Mouse (Mus musculus) c-Kit-positive CD71-negative TER-119-negative erythroid progenitor cells, embryonic 14.5 days (primary cell): ENCODE measurements around the gene Akap13.

Experiments used
- DNase-seq: peaks from one replicate; pipeline ENCODE4 v3.0.0-alpha.2; 2013; ENCODE audit warnings: low read depth

Gene Akap13

DNA sequence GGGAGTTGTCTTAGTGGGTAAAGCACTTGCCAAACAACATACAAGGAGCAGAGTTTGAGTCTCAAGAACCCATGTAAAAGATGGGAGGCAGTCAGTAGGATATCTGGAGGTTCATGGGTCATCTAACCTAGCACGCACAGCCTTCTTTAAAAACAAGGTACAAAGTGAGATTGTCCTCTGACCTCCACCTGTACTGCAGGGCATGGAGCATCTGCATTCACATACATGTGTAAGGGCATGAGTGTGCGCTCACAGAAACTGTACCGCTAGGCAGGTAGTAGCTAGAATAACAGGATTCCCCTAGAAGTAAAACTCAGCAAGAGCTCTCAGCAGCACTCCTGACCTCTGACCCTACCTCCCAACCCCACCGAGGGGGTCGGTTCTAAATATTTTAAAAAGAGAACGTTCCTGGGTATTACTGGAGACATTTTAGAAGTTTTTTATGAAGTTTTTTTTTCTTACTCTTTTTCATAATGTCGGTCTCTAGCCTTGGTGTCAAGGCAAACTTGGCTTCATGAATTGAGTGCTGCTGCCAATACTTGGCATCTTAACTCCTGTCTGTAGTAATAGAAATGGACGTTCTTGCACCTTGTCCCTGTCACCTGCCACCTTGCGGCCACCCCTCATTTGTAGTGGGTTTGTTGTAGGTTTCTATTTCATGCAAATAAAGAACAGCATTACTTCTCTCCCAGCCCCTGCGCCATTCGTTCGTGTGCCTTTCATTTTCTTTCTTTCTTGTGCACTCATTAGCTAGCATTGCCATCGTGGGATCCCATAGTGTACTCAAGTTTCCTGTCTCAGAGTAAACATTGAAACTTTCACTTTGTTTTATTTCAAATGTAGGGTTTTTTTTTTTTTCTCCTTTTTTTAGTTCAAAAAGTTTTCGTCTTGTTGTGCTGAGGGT is 61.6 kb downstream of the Akap13 start:
- no peak for DNase-seq

DNA sequence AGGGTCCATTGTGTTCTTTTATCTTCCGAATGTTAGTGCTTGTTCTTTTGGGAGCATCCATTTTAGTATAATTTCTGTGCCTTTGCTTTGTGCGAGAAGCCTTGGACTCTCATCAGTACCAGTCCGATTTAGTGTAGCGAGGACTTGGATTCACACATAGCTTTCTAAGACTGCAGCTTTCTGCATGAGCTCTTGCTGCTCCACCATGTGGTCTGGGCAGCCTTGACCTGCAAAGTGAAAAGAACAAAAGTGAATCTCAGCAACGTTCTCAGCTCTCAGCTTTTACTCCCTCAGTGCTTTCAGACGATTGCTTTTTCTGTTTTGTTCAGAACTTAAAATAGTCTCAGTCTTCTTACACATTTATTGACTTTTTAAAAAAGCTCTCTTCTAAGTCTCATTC is 65.2 kb downstream of the Akap13 start:
- DNase-seq: no peak

DNA sequence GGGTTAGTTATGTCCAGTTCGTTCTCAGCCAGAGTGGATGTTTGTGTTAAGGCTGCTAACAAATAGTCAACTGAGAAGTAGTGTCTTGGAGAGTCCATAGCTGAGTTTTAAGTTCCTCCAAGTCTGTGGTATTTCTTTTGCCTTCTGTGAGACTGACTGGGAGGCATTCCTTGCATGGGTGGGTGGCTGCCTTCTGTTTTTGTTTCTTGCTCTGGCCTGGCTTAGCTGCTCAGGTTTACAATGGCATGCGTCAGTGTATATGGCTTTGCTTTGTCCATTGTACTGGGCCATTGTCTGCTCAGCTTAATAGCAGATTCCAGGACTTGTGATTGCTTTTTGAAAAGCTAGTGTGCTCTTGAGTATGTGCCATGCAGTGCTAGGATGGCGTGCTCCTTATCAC is 65.9 kb downstream of the Akap13 start:
- no peak for DNase-seq

DNA sequence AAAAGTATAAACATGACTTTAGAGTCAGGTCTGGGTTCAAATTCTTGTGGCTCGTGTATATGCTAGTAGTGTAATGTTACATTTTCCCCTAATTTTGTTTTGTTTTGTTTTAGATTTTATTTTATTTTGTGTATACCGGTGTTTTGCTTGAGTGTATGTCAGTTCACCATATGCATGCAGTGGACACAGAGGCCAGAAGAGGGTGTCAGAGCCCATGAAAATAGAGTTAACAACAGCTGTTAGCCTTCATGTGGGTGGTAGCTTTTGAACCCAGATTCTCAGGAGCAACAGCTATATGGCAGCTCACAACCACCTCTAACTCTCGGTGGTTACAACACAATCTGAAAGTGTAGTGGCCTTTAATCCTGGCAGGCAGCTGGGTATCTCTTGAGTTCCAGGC is 66.9 kb downstream of the Akap13 start:
- no peak for DNase-seq

DNA sequence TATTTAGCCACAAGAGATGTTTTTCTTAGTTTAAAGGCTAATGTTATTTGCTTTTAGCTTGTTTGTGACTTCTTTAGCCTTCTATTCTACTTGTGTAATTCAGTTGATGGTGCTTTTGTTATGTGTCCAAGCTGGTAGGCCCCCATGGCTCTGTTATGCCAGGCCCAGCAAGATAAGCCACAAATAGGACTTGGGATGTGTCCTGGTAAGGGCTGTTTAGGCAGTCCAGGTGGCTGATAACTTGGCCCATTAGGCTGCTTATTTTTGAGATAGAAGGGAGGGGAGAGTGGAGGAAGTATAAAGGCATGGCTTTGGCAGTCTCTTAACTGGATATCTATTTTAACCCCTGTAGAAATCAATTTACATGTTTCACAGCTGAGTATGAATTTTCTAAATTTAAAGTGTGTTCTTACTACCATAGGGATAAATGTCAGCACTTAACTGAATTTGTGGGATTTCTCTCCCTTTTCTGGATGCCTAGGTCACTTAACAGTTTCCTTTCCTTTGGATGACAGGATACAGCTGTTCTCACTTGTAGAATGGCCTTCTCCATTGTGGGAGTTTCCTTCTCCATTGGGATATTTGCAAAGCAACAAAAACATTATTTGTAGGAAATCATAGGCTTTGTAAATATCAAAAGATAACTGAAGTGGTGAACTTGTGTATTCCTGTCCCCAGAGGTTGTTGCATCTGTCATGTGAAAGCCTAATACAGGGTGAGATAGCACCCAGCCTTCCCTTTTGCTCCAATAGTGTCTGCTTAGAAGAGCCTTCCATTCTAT is 69.6 kb downstream of the Akap13 start:
- DNase-seq: no peak

DNA sequence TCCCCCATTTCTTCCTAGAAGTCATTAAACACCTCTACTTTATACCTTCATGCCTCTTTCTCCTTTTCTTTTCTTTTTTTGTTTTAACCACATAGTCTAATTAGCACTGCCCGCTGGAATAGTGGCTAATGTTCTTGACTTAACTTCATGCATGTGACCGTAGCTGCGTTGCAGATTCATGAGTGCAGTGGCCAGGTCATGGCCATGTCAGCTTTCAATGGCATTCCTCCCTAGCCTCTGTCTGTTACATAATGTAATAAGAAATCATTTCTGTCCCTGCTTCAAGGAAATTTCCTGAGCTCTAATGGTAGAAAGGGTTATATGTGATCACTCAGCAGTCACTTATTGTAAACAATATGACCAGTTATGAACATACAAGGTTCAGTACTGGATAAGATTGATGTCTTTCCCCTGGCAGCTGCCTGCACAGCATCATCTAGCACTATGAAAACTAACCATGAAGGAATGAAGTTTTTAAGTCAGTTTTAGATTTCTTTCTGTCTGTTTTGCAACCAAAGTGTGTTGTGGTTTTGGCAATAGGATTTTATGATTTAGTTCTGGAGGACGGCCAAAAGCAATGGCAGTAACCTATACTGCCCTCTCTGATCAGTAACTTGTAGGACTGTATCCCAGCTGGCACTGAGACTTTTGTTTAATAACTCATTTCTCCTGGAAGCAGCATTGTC is 70.5 kb downstream of the Akap13 start:
- no peak for DNase-seq

DNA sequence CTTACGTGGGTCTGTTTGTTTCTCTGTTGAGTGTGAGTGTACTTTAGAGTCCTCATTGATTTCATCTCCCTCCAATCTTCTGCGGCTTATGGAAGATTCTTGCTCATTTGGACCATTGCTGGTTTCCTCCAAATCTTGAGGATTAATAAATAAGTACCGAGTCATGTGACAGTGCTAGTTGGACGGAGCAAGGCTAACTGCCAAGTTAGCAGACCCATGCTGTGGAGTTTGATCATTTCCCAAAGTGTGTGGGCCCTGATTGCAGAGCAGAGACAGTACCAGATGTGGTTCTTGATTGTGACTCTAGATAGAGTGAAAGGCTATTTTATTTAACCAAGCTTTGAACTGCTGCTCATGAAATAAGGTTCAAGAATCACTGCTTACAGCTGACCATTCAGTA is 73.4 kb downstream of the Akap13 start:
- no peak for DNase-seq

DNA sequence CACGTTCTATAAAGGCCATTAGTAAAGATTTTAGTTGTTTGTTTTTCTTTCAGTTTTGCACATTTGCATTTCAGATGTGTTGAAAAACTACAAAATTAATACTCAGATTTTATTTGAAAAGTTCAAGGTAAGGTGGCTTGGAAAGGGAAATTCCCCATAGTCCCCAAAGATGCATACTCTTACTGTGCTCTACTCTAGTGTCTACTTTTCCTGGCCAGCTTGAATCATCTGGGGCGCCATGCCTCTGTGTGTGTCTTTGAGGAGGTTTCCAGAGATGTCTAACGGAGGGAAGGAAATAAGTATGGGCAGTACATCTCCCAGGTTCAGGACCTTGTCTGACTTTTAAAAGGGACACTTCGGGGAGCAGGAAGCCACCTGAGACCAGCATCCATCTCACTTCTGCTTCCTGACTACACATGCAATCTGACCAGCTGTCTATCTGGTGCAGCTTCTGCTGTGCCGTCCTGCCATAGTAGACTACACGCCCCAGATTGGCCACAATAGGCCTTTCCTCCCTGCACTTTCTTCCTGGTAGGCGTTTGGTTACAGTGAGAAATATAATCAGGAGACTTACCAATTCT is 74.6 kb downstream of the Akap13 start:
- no peak for DNase-seq

DNA sequence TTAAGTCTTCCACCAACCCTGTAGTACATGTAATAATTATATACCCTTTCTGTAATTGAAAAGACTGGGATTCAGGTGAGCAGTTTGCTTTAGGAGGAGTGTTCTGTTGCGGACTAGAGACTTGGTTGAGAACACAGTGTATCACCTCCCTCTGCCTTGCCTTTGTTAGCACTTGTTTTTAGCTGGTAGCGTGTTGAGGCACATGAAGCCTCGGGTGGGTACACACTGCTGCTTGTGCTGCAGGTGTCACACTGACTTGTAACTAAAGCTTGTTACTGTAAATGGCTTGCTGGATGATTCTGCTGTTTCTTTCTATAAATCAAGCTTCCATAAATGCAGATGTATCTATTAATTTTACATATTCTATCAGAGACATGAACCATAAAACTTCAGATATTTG is 75.3 kb downstream of the Akap13 start:
- no peak for DNase-seq

DNA sequence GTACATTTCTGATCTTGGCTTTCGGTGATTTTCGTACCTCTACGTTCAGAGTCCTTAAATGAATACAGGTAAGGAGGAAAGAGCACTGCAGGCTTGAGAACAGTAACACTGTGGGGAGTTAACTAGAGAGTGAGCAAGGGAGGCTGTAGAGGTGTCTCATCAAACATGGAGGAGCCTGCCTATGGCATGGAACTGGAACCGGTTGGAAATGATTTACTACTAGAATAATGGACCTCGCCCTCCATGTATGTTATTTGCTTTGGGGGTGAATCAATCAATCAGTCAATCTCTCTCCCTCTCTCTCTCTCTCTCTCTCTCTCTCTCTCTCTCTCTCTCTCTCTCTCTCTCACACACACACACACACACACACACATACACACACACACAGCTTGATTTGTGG is 77.7 kb downstream of the Akap13 start:
- DNase-seq: no peak

DNA sequence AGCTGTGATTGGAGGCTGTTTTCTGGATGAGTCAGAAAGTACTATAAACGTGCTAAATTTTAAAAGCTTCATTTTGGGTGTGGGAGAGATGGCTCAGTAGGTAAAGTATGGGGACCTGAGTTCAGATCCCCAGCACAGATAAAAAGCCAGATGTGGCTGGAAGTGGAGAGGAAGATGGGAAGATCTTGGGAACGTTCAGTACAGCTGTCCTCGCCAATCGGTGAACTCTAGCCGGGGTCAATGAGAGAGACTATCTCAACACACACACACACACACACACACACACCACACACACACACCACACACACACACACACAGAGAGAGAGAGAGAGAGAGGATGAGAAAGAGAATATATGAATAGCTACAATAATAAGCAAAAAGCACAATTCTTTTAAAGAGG is 81.0 kb downstream of the Akap13 start:
- DNase-seq: no peak

DNA sequence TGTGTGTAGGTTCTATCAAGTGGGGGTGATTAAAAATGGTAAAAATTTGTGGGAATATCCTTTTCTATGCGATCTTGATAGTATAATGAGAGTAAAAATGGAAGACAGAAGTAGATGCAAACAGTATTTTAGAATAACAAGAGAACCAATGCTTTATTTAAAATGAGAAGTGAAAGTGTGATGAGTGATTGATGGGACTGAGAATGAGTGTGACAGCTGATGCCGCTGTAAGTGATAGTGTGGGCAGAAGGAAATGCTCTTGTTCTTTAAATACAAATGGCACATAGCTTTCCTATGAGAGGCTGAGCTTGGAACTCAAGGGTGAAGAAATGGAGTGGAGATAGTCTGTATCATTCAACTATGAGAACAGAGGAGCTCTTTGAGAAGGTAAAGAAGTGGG is 82.2 kb downstream of the Akap13 start:
- DNase-seq: no peak

DNA sequence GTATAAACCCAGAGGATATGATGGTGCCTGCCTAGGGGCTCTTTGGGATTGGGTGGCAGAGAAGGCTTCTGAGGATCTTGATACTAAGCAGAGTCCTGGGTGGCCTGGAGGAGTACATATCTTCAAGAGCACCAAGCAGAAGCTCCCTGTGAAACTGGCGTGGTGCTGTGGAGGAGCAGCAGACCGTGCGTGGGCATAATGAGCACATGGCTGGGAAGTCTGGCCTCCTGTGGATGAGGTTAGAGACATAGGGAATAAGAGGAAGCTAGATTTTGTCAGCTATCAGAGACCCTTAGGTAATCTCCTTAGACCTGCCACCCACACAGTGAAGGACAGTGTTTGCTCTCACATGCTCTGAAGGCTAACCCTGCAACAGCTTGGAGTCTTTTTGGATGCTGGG is 83.2 kb downstream of the Akap13 start:
- DNase-seq: no peak

DNA sequence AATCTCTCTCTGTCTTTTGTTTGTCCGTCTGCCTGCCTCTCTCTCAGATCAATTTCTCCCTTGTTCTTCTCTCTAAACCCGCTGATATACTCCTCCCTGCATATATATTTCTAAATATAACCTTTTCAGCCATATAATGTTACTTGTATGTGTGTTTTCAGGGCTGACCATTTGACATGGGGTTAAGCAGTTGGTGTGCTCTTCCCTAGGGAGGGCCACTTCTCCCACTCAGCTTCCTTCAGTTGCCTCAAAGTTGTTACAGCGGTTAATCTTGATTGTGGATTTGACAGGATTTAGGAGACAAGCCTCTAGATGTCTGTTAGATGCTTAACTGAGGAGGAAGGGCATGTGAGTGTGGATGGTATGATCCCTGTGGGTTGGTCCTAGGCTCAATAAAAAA is 83.8 kb downstream of the Akap13 start:
- DNase-seq: no peak

DNA sequence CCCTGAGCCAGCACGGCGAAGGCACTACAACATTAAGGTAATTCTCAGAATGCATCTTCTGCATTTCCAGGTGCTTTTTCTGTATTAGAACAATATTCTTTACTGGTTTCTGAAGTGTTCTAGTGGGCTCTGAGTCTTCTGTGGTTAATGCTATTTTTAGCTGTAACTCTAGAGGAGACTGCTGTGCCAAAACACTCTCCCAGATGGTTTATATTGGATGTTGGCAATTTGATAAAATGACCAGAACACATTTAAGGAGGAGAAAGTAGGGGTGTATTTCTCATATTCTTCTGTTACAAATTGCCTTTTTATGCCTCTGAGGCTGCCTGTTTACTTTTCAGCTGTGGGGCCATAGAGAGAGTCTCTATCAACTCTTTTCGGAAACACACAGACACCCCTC is 94.5 kb downstream of the Akap13 start:
- no peak for DNase-seq

DNA sequence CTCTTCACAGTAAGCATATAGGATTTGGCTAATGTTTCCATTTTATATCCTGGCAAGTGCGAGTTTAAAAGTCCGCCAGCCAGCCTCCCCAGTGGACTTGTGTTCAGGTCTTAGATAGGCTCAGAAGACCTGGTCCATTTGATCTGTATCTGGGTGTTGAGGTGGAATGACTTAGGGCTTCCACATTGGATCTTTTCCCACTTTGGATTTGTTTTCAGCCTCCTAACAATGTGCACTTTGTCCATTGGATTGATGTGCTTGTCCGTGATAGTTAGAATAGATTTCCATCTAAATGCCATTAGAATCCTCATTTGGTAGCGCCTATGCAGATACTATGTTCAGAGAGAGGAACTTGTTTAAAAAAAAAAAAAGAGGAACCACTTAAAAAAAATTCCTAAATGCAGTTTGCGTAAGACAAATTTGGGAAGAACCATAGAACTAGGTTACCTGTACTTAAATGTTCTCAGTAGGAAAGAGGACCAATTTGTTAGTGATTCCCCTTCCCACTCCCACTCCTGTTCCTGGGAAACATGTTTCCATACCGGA is 95.5 kb downstream of the Akap13 start:
- DNase-seq: no peak

DNA sequence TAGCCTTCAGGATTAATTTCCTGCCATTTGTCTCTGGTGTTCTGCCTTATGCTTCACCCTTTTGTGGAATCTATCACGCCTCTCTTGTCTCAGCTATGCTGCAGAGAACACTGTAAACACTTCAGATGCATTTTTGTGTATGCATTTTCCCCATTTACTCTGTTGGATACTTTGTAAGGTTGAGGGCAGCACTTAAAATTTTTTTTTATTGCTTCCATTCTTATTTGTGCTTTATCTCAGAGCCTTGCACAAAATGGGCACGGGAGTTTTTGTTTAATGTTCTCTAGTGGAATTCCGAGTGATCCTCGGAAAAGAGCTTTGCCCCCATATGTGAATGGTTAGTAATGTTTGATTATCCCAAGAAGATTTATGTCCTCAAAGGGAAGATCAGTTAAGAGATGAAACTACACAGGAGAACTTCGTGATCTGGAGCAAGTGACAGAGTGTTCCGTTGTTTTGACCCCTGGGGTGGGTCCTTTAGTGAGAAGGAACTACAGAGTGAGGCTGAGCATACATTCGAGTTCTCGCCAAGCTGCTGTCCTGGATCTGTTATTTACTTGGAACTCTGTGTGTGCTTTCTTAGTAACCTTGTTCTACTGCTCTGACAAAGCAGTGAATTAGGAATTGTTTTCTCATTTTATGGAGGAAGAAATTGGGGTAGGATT is 97.8 kb downstream of the Akap13 start:
- DNase-seq: no peak

DNA sequence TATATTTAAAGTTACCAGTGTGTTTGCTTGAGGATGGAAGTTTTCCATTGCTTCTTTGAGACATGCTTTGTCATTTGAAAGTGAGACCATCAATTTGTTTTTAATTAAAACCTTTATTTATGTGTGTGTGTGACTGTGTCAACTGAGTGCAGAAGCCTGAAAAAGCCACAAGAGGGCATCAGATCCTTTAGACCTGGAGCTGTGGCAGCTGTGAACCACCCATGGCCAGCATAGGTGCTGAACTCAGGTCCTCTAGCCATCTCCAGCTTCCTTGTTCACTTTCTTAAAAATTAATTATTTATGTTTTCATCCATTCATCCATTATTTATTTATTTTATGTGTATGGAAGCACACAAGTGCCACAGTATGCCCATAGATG is 98.3 kb downstream of the Akap13 start:
- no peak for DNase-seq

DNA sequence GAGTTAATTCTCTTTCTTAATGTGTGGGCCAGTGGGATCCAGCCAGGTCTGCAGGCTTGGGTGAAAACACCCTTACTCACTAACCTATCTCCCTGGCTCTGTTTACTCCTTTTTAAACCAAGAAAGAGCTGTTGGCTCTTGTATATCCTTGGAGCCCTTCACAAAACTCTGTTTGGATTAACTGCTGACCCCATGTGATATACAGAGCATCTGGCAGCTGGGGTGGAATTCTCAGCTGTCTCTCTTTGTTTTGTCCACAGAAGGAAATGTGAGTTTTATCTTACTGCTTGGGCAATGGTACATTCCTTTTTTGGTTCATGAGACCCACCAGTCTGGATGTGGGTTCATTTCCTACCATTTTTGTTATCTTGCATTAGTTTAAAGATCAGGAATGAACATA is 98.7 kb downstream of the Akap13 start:
- no peak for DNase-seq

DNA sequence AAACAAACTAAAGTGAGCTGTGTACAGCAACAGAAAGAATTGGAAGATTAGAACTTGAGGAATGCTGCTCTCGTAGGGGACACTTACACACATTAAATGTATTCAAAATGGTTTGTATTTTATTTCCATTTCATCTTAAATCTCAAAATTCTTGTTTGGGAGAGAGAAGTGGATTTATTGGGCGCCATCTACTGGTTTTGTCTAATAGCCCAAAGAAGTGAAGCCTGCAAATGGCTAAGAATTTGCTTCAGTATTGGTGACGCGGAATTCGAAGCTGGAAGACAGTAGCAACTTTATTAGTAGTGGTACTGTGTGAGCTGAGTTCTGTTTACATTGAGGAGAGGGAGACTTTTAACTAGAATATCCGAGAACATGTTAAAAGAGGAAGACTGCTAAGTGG is 100.6 kb downstream of the Akap13 start:
- DNase-seq: no peak

DNA sequence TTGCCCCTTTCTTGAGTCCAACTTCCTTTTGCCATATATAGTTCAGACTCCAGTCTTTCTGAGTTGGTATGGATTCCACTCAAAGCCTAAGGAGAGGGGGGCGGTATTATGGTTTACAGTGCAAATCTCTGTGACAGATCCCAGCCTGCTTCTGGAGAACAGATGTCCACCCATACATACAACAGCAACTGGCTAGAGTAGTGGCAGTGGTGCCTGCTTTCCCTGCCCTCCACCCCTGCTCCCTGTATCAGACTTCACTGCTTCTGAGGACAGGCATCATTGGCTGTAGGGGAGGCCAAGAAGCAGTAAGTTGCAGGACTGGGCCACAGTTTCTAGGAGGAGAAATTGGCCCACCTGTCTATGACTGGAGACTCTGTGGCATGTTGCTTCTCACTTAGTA is 102.9 kb downstream of the Akap13 start:
- no peak for DNase-seq

DNA sequence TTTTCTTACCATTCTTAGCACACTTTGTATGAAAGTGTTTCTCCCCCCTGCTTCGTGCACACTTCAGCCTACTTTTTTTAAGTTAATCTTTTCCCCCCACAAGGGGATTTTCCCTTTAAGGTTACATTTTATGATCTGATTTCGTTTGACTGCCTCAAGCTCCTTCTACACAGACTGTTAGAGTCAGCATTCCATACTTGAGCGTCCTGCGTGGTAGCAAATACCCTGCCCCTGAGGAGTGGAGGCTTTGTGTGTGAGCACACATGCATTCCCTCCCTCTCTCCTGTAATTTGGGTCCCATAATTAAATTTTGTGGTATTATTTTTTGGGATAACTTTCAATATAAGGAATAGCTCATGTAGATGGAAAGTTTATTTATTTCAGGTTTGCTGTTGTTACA is 103.8 kb downstream of the Akap13 start:
- DNase-seq: no peak
